Mouse (Mus musculus) G1E-ER4 (cell line): Measurements from ENCODE around the gene Gpr15. TPM values are rescaled to one million over a fixed set of nuclear protein-coding genes. Genes with fewer than 3 reads are reported as not detected.
A peak's percentile ranks its signal among the peaks of the same experiment; 100 is the strongest.

Source experiments
- GATA1 ChIP-seq: IDR thresholded peaks from one replicate; pipeline ENCODE4 v1.8.0; 2012; ENCODE audit warnings: low read length, inconsistent platforms
- polyA plus RNA-seq: library from polyadenylated mRNA; stranded (reverse); fragments of >175 nt; gene quantifications from 2 replicates; pipeline ENCODE4 v1.2.3, GENCODE M21; 2012

The Gpr15 gene
- polyA plus RNA-seq, 1 experiment: not detected

DNA sequence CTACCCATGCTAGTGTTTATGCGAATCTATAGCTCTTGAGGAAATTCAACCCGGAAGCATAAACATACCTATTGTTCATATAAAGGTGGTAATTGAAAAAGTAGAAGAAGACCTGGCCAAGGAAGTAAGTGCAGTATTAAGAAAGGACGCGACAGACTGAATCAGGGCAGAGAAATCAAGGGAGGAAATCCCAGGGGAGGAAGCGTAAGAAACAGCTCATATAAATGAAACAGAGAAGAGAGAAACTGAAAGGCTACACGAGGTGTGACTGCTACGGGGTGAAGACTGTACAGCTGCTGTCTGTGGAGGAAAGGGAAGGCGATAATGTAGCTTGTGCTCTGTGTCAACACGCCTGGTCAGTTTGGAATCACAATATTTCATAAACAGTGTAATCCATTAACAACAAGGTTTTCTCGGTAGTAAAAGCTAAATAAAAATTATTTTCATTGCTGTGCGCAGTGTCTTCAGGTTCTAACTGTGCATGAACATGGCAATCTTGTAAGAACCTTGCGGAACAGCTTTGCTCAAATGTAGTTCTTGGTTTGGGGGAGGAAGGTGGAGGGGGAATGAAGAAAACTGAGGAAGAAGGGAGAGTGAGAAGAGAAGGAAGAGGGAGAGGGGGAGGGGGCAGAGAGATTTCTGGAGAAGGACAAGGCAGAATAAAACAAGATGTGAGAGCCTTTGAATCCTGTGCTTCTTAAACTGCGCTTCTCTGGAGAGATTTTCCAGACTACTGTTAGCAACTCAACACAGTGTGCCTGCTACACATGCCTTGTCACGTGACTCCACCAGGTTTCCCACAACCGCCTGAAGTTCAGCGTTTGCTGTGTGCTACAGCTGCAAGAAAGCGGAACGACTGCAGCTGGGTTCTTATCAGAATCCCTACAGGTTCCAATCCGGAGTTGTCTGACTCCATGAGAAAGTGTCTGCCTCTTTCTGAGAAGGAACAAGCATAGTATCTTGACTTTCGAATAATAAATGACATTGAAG is 33.0 kb downstream of the Gpr15 start:
- TF ChIP-seq GATA1: no peak

- no peak for TF ChIP-seq GATA1
Observed at GRCm38 (mm10) chr16:58684537-58684936, 34.3 kb downstream of the Gpr15 start.

- TF ChIP-seq GATA1: no peak
Observed at GRCm38 (mm10) chr16:58683911-58684310, 35.0 kb downstream of the Gpr15 start.

- TF ChIP-seq GATA1: no peak
Observed at GRCm38 (mm10) chr16:58682870-58683269, 36.0 kb downstream of the Gpr15 start.

GRCm38 (mm10) chr16:58682046-58682445 is 36.8 kb downstream of the Gpr15 start:
- TF ChIP-seq GATA1: no peak

DNA sequence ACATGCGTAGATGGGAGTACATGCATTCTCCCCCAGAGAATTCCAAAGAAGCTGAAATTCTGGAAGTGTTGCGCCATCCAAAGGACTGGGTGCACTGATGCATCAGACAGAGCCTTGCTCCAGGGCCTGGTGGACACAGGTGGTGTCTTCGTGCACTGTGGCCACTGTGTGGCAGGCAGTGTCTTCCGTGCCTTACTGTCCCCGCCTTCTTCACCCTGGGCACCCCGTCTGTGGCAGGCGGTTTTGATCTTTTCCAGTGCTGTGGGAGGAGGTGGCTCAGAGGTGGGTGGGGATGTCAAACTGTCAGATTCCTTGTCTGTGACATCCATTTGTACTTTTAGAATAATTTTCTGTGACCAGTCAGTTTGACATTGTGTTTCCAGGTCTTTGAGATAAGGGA is 40.2 kb downstream of the Gpr15 start:
- TF ChIP-seq GATA1: no peak

- TF ChIP-seq GATA1: no peak
Observed at GRCm38 (mm10) chr16:58677491-58677890, 41.4 kb downstream of the Gpr15 start.

GRCm38 (mm10) chr16:58676633-58677032 is 42.2 kb downstream of the Gpr15 start:
- TF ChIP-seq GATA1: peak; percentile 68

DNA sequence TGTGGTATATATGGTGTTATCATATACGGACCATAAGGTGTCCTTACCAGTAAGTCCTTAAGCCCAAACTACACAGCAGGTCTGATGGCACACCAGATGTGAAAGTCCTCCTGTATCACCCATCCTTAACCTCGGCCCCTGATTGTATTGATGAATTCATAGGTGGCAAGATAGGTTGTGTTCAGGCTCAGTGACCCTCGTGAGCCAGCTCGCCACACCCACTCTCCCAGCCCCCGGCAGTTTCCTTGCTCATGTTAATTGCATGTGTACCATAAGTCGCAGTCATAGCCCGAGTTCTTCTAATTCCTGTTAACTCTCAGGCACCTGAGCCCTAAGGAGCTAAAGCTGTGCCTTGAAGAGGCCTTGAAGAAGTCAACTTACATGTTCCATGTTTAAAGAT is 42.7 kb downstream of the Gpr15 start:
- TF ChIP-seq GATA1: no peak

- TF ChIP-seq GATA1: no peak
Observed at GRCm38 (mm10) chr16:58675256-58675655, 43.6 kb downstream of the Gpr15 start.

- no peak for TF ChIP-seq GATA1
Observed at GRCm38 (mm10) chr16:58673811-58674410, 45.0 kb downstream of the Gpr15 start.

GRCm38 (mm10) chr16:58672396-58672795 is 46.5 kb downstream of the Gpr15 start:
- no peak for TF ChIP-seq GATA1

DNA sequence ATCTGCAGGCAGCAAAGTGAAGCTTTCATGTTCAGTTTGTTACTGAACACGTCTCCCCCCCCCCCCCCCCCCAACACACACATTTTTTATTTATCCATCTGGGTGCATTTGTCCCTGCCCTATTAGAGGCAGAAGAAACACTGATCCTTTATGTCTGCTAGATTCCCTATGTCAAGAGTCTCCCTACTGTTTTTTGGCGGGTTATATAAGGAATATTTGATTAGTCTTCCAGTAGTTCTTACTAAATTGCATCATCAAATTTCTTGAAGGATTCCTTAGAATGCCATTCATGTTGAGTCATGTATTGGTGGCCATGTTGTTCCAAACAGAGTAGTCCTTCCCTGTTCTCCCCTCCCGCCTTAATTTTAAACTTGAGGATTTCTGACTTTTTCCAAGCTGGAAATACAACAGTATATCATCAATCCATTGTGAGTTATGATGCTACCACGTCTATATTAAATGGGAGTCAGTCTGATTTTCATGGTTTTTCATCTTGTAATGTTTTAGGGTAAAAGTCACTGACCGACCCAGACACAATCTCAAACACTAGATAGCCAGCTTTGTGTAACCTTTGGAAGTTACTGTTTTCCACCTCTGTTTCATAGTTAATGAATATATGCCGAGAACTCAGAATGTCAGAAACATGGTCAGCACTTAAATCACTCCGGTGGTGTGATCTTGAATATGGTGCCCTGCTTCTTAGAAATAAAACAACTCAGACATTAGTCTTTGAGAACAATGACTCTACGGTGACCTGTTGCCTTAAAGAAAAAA is 47.5 kb downstream of the Gpr15 start:
- TF ChIP-seq GATA1: no peak

- no peak for TF ChIP-seq GATA1
Observed at GRCm38 (mm10) chr16:58670643-58671042, 48.2 kb downstream of the Gpr15 start.

DNA sequence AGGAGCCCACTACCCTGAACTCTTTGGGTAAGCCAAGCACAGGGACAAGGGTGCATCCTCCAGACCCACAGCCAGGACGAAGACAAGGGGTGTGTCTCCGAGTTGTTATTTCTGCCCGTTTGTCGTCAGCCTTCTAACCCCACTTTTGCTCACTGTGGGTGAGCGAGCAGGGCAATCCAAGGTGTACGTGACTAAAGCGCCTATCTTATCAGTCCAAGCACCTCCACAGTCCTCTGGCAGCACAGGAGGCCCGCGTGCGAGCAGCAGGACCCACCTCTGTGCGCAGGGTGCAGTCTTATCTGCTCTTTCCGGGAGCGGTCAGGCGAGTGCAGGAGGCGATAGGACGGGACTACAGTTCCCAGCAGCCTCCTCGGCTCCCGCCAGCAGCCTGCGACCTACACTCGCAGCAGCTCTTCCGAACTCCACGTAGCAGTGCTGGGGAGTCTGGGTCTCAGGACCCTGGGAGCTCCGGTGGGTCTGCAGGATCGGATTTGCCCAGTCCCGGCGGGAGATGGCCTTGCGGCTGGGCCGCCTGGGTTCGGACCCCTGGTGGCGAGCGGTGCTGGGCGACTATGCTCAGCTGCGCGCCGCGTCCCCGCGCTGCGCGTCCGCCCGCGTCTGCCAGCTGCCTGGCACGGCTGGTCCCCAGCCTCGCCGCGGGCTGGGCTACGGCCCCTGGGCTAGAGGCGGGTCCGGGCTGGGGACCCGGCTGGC is 48.8 kb downstream of the Gpr15 start, which contains the start of gene Cpox:
Gene Cpox (plus strand): TSS at position 376 of the 714 bp plus-strand sequence.
- peak; percentile 94 for TF ChIP-seq GATA1
